Mouse (Mus musculus) kidney, adult 2 months (tissue): Measurements from ENCODE around the gene Oas1d.

ENCODE experiments used
- CTCF ChIP-seq: fragments of 200-500 bp; conservative IDR thresholded peaks from 2 replicates; pipeline ENCODE4 v1.5.1; 2011; ENCODE audit warnings: low read depth, mild to moderate bottlenecking, control low read depth, low read length, moderate library complexity, mixed read lengths; ENCODE audit not compliant: insufficient read depth, insufficient read length
- POLR2A ChIP-seq: fragments of 200-500 bp; IDR thresholded peaks from one replicate; pipeline ENCODE4 v1.6.1; 2011; ENCODE audit warnings: low read depth, low read length, control low read depth

DNA sequence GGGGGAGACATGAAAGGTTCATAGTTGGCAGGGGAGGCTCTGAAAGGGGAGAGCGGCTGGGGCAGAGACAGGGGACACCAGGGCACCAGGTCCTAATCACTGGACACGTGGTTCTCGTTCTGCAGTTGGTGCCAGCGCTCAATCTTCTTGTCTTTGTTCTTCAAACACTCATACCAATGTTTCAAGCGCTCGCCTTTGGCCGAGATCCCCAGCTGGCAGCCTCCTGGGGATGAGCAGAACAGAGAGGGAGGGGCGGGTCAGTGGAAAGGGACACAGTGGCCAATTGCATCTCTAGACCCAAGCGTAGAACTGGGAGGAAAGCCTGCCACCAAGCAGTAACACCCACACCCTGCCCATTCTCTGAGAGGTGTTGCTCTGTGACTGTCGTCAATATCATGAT lies 27.7 kb downstream of the Oas1d start:
- TF ChIP-seq POLR2A (no peak), CTCF (no peak)
